Mouse (Mus musculus) midbrain, embryonic 11.5 days (tissue): ENCODE measurements around the gene Rapgef4. TPM values are rescaled to one million over a fixed set of nuclear protein-coding genes. Genes with fewer than 3 reads are reported as not detected.

Experiments
- ATAC-seq: fragments of 200-750 bp; cut with Nextera tagmentation; 2 replicates; pipeline ENCODE4 v1.8.0; 2017; ENCODE audit warnings: moderate TSS enrichment, moderate library complexity; ENCODE audit not compliant: low FRiP score
- DNase-seq: peaks from one replicate; pipeline ENCODE4 v3.0.0; 2015; ENCODE audit warnings: low spot score; ENCODE audit errors: missing footprints
- H3K27ac ChIP-seq: fragments of 300-500 bp; sonication (generic); 2 replicates; pipeline ENCODE4 v1.5.1; 2014; ENCODE audit warnings: low read depth, low read length
- H3K27me3 ChIP-seq: fragments of 300-500 bp; sonication (generic); 2 replicates; pipeline ENCODE4 v1.6.1; 2014; ENCODE audit warnings: mild to moderate bottlenecking, low read length, moderate library complexity, mixed read lengths; ENCODE audit not compliant: control insufficient read depth, insufficient read depth
- H3K36me3 ChIP-seq: fragments of 300-500 bp; sonication (generic); 2 replicates; pipeline ENCODE4 v1.6.1; 2014; ENCODE audit warnings: mild to moderate bottlenecking, low read length, moderate library complexity, mixed read lengths; ENCODE audit not compliant: control insufficient read depth, insufficient read depth
- H3K4me1 ChIP-seq: fragments of 300-500 bp; sonication (generic); 2 replicates; pipeline ENCODE4 v1.6.1; 2014; ENCODE audit warnings: low read length; ENCODE audit not compliant: control insufficient read depth, insufficient read depth
- H3K4me2 ChIP-seq: fragments of 300-500 bp; sonication (generic); 2 replicates; pipeline ENCODE4 v1.6.1; 2014; ENCODE audit warnings: mild to moderate bottlenecking, moderate library complexity
- H3K4me3 ChIP-seq: fragments of 300-500 bp; sonication (generic); 2 replicates; pipeline ENCODE4 v1.5.1; 2014; ENCODE audit warnings: low read depth, low read length
- H3K9ac ChIP-seq: fragments of 300-500 bp; sonication (generic); 2 replicates; pipeline ENCODE4 v1.6.1; 2014; ENCODE audit warnings: low read length
- H3K9me3 ChIP-seq: fragments of 300-500 bp; sonication (generic); 2 replicates; pipeline ENCODE4 v1.6.1; 2016; ENCODE audit warnings: low read length; ENCODE audit not compliant: control insufficient read depth
- WGBS: fragments of 180-500 bp; shearing (Covaris S2); extraction: QIAGEN DNeasy Blood & Tissue Kit; methylation state at CpG from one replicate; pipeline ENCODE4 v1.1.7; 2014; 5-methylcytosine and 5-hydroxymethylcytosine counted together
- polyA plus RNA-seq: library from polyadenylated mRNA; unstranded; fragments of >200 nt; fragmentation: Nextera tagmentation; extraction: Ambion mirVana; gene quantifications from 2 replicates; pipeline ENCODE4 v1.2.1, GENCODE M21; 2014

Rapgef4 gene
- polyA plus RNA-seq, 1 experiment from 2014 or later = 2.0 TPM

- 23% methylated on average over 8 of the region's 8 CpGs for WGBS
- Histone ChIP-seq H3K27ac (no peak overlapping the region), H3K9me3 (no peaks in the 10 kb centered on the region), H3K27me3 (no peaks in the 10 kb centered on the region), H3K36me3 (no peaks in the 10 kb centered on the region), H3K4me3 (no peak overlapping the region), H3K4me2 (no peak overlapping the region), H3K4me1 (no peaks in the 10 kb centered on the region), H3K9ac (no peak overlapping the region)
- DNase-seq (peak; percentile 86), ATAC-seq (no peak)
Measured at GRCm38 (mm10) chr2:71955637-71956036, 25.4 kb upstream of the Rapgef4 start.

- Histone ChIP-seq H3K4me3 (no peak overlapping the region), H3K9ac (no peak overlapping the region), H3K27me3 (no peaks in the 10 kb centered on the region), H3K4me1 (no peaks in the 10 kb centered on the region), H3K9me3 (no peaks in the 10 kb centered on the region), H3K36me3 (no peaks in the 10 kb centered on the region), H3K4me2 (no peak overlapping the region), H3K27ac (no peak overlapping the region)
- 74% methylated on average over 5 of the region's 5 CpGs for WGBS
- DNase-seq (peak; percentile 54), ATAC-seq (no peak)
Measured at GRCm38 (mm10) chr2:71956463-71956862, 24.6 kb upstream of the Rapgef4 start.

- no peak for DNase-seq
- Histone ChIP-seq H3K9ac (no peak overlapping the region), H3K27ac (no peak overlapping the region), H3K36me3 (no peaks in the 10 kb centered on the region), H3K4me2 (no peak overlapping the region), H3K27me3 (no peaks in the 10 kb centered on the region), H3K4me1 (no peaks in the 10 kb centered on the region), H3K4me3 (no peak overlapping the region), H3K9me3 (no peaks in the 10 kb centered on the region)
- WGBS = 84% methylated on average over 1 of the region's 1 CpGs
- ATAC-seq = no peak
Measured at GRCm38 (mm10) chr2:71957951-71958350, 23.1 kb upstream of the Rapgef4 start.

- Histone ChIP-seq H3K27ac (no peak overlapping the region), H3K4me3 (no peak overlapping the region), H3K36me3 (no peaks in the 10 kb centered on the region), H3K4me1 (no peaks in the 10 kb centered on the region), H3K4me2 (no peak overlapping the region), H3K27me3 (no peaks in the 10 kb centered on the region), H3K9ac (no peak overlapping the region), H3K9me3 (no peaks in the 10 kb centered on the region)
- DNase-seq = no peak
- 89% methylated on average over 3 of the region's 3 CpGs for WGBS
- no peak for ATAC-seq
Measured at GRCm38 (mm10) chr2:71958393-71958792, 22.6 kb upstream of the Rapgef4 start.

GRCm38 (mm10) chr2:71964216-71964615 lies 16.8 kb upstream of the Rapgef4 start:
- Histone ChIP-seq H3K9me3 (no peaks in the 10 kb centered on the region), H3K4me3 (no peak overlapping the region), H3K4me1 (no peaks in the 10 kb centered on the region), H3K9ac (no peak overlapping the region), H3K27ac (no peak overlapping the region), H3K27me3 (no peaks in the 10 kb centered on the region), H3K4me2 (no peak overlapping the region), H3K36me3 (no peaks in the 10 kb centered on the region)
- whole genome bisulfite sequencing = 35% methylated on average over 10 of the region's 10 CpGs
- ATAC-seq (no peak), DNase-seq (peak; percentile 77)

- Histone ChIP-seq H3K4me3 (no peak overlapping the region), H3K4me2 (no peak overlapping the region), H3K36me3 (no peaks in the 10 kb centered on the region), H3K9me3 (no peaks in the 10 kb centered on the region), H3K27me3 (no peaks in the 10 kb centered on the region), H3K27ac (no peak overlapping the region), H3K4me1 (no peaks in the 10 kb centered on the region), H3K9ac (no peak overlapping the region)
- WGBS = 83% methylated on average over 4 of the region's 4 CpGs
- ATAC-seq (no peak), DNase-seq (no peak)
Measured at GRCm38 (mm10) chr2:71965476-71965875, 15.6 kb upstream of the Rapgef4 start.

- no peaks in the 10 kb centered on the region for H3K27me3 ChIP-seq
- H3K9me3 ChIP-seq = no peaks in the 10 kb centered on the region
- 60% methylated on average over 4 of the region's 4 CpGs for WGBS
- no peaks in the 10 kb centered on the region for H3K4me1 ChIP-seq
- no peaks in the 10 kb centered on the region for H3K36me3 ChIP-seq
- ATAC-seq (no peak), DNase-seq (no peak)
- no peak overlapping the region for H3K4me2 ChIP-seq
- no peak overlapping the region for H3K9ac ChIP-seq
- no peak overlapping the region for H3K27ac ChIP-seq
- H3K4me3 ChIP-seq = no peak overlapping the region
Measured at GRCm38 (mm10) chr2:71966737-71967136, 14.3 kb upstream of the Rapgef4 start.

- Histone ChIP-seq H3K4me3 (no peak overlapping the region), H3K27ac (no peak overlapping the region), H3K9ac (no peak overlapping the region), H3K27me3 (no peaks in the 10 kb centered on the region), H3K36me3 (no peaks in the 10 kb centered on the region), H3K4me1 (no peaks in the 10 kb centered on the region), H3K9me3 (no peaks in the 10 kb centered on the region), H3K4me2 (no peak overlapping the region)
- ATAC-seq (no peak), DNase-seq (no peak)
- 88% methylated on average over 5 of the region's 5 CpGs for WGBS
Measured at GRCm38 (mm10) chr2:71967855-71968254, 13.2 kb upstream of the Rapgef4 start.

GRCm38 (mm10) chr2:71973646-71974045 lies 7.4 kb upstream of the Rapgef4 start:
- no peaks in the 10 kb centered on the region for H3K9me3 ChIP-seq
- no peak for DNase-seq
- no peaks in the 10 kb centered on the region for H3K36me3 ChIP-seq
- 92% methylated on average over 3 of the region's 3 CpGs for WGBS
- H3K4me3 ChIP-seq = no peak overlapping the region
- H3K9ac ChIP-seq = no peak overlapping the region
- H3K27me3 ChIP-seq = no peaks in the 10 kb centered on the region
- H3K4me1 ChIP-seq = no peaks in the 10 kb centered on the region
- ATAC-seq = no peak
- no peak overlapping the region for H3K27ac ChIP-seq
- H3K4me2 ChIP-seq = no peak overlapping the region
